Mouse (Mus musculus) cortical plate, adult 2 months (tissue): ENCODE measurements at regions not wholly inside any gene's neighbourhood (a gene's known extent, or its start where the extent isn't known, plus 50 kb on each side); places are given as distances from the start of the nearest gene placed in this dataset.

Source experiments
- CTCF ChIP-seq: fragments of 200-500 bp; IDR thresholded peaks from 2 replicates; pipeline ENCODE4 v1.5.1; 2011; ENCODE audit warnings: mild to moderate bottlenecking, control low read depth, low read length; ENCODE audit not compliant: insufficient read depth; ENCODE audit errors: extremely low read depth
- POLR2A ChIP-seq: fragments of 200-500 bp; IDR thresholded peaks from 2 replicates; pipeline ENCODE4 v1.6.1; 2011; ENCODE audit warnings: mild to moderate bottlenecking, low read length, control low read depth; ENCODE audit not compliant: insufficient read depth; ENCODE audit errors: extremely low read depth

DNA sequence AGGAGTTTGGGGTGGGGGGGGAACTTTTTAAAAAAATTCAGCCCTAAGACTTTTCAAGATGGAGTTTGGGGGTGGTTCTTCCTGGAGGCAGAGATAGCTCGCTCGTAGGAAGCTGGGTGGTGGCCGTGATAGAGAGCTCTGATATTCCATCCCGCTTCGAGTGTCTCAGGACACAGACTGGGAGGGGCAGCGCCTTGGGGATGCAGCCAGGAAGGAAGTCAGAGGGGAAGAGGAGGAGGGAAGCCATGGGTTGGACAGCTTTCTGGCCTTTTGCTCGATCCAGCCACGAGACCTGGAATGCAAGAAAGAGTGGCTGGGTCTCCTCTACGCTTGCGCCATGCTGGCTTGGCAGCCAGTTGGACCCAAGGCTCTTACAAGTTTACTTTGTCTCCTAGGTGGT is 95.1 kb upstream of the Sulf2 start:
- TF ChIP-seq CTCF (no peak), POLR2A (no peak)
